Mouse (Mus musculus): Measurements from ENCODE around the gene Ostm1. TPM values are rescaled to one million over a fixed set of nuclear protein-coding genes. Genes with fewer than 3 reads are reported as not detected.

Gene Ostm1
- polyA plus RNA-seq, 1 experiment from 2014 or later, result 8.4 TPM

DNA sequence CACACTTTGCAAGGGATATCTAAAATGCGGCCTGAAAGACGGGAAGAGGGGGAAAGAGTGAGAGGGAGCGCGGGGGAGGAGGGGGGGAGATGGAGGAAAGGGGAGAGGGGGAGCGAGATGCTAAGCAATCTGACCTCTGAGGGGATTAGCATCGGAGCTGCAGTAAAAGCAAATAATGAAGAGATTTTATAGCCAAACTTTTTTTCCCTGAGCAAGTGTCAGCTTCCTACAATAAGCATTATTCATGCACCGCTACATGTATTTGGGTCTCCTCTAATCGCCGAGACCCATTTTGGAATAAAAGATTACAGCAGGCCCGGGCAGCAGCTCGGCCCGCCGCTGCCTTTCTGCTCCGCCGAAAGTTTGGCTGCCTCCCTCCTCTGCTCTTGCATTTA is 5.3 kb upstream of the Ostm1 start:
- under 1% methylated on average over 15 of the region's 15 CpGs for WGBS
- no peak overlapping the region for H3K27ac ChIP-seq

DNA sequence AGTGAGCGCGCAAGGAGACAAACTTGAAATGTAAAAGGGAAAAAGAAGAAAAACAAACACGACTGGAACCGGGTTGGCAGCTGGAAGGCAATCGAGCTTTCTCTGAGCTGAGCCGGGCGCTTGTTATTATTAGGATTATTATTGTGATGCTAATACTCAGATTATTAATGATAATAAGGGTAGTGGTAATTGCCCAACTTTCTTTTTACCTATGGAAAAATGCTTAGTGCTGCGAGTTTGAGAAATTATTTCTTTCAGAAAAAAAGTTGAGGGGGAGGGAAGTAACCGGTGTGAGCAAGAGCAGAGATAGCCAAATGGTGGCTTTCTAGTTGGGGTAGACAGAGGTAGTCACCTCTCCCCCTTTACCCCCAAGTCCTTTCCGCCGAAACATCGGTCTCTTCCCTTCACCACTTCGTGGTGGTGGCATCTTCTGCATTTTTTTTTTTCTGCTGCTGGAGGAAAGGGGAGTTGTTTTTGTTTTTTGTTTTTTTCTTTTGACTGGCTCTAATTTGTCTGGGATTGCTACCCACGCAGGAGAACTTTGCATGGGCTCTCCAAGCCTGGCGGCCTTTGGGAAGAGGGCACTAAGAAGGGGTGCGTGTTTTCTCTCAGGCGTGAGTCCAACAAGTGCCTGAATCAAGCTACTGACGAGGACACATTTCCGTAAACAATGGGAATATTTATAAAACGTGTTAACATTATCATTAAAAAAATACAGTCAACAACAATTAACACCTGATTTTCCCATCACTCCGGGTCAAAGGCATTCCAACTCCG is 4.7 kb upstream of the Ostm1 start:
- Histone ChIP-seq H3K36me3 (no peaks in the 10 kb centered on the region), H3K27me3 (ENCODE audit: low read depth, poor library complexity, severe bottlenecking) (peaks cover 100% of the 10 kb centered on the region), H3K4me1 (peaks cover 38% of the 10 kb centered on the region), H3K9me3 (replicated peaks) (no peaks in the 10 kb centered on the region), H3K27ac (no peak overlapping the region), H3K4me3 (no peak overlapping the region)
- WGBS, result under 1% methylated on average over 22 of the region's 22 CpGs
- no peak for DNase-seq (ENCODE audit: low spot score)

More for the DNA sequence above, 5.3 kb upstream of the Ostm1 start:
- no peaks in the 10 kb centered on the region for H3K9me3 ChIP-seq (replicated peaks)
- peaks cover 33% of the 10 kb centered on the region for H3K4me1 ChIP-seq
- DNase-seq (ENCODE audit: low spot score), result no peak
- H3K27me3 ChIP-seq (ENCODE audit: low read depth, poor library complexity, severe bottlenecking), result peaks cover 100% of the 10 kb centered on the region
- H3K36me3 ChIP-seq, result no peaks in the 10 kb centered on the region
- H3K4me3 ChIP-seq, result no peak overlapping the region

DNA sequence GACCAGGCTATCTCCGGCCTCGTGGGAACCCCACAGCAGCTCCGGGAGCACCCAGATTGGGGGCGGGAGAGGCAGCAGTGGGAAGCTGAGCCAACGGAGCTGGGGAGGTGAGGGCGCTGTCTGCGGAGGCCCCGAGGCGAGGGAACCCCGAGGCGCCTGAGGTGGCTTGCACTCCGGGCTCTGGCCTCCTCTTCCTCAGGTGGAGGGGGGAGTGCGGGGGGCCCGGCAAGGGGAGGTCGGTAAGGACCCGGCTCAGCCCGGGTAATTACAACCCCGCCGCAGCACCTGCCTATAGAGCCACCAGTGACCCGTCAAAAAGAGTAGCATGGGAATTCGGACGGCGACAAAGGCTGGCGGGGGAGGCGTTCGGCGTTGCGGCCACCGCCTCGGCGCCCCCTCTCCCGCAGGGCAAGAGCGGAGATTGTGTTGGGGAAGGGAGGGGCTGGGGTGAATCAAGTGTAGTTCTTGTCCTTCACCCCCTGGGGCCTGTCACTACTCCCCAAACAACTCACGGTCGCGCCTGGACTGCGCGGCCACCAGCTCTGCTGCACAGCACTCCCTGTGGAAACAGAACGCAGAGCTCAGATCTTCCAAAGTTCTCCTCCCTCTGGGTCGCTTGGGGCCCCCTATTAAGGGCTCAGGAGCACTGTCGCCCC is 4.0 kb upstream of the Ostm1 start:
- under 1% methylated on average over 41 of the region's 41 CpGs for WGBS
- H3K27me3 ChIP-seq (ENCODE audit: low read depth, poor library complexity, severe bottlenecking), result peaks cover 100% of the 10 kb centered on the region
- peaks cover 45% of the 10 kb centered on the region for H3K4me1 ChIP-seq
- no peaks in the 10 kb centered on the region for H3K9me3 ChIP-seq (replicated peaks)
- DNase-seq (ENCODE audit: low spot score), result no peak
- no peaks in the 10 kb centered on the region for H3K36me3 ChIP-seq
- H3K27ac ChIP-seq, result no peak overlapping the region
- H3K4me3 ChIP-seq, result peak overlapping the region; percentile 13; the same call in 1 of the 2 replicates

DNA sequence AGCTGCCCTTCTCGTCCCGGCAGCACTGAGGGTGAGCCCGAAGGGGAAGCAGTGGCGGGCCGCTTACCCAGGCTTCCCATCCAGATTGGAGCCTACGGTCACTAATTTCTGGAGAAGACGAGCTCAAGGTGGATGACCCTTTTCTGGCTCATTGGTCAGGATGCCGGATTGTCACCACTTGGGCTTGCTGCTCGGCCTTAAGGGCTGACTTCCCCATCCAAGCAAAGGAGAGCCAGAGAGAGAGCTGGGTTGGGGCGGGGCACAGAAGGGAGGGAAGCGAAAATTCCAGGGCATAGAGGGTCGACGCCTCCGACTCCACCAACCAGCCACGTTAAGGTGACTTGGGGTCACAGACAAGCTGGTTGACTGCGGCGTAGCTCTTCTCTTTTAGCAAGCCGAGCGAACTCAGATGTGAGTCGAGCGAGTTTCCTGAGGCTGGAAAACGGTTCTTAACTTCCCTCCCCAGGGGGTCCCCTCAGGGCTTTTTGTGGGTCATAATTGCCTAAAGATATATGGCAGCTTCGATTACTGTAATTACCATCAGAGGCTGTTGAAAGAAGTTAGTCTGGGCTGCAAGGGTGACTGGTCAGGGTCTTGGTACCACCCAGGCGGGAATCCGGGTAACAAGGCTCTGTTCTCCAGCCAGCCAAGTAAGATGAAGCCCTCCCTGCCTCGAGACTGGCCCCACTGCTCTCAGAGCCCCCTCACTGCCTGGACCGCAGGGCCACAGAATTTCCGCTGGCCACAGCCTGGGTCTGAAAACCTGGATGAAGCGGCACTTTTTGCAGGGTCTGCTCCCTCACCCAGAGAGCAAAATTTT is 3.3 kb upstream of the Ostm1 start:
- Histone ChIP-seq H3K4me1 (peaks cover 46% of the 10 kb centered on the region), H3K9me3 (replicated peaks) (no peaks in the 10 kb centered on the region), H3K27me3 (ENCODE audit: low read depth, poor library complexity, severe bottlenecking) (peaks cover 100% of the 10 kb centered on the region), H3K36me3 (no peaks in the 10 kb centered on the region), H3K4me3 (peak overlapping the region; percentile 13; the same call in 1 of the 2 replicates), H3K27ac (no peak overlapping the region)
- DNase-seq (ENCODE audit: low spot score), result no peak
- WGBS, result under 1% methylated on average over 29 of the region's 29 CpGs

DNA sequence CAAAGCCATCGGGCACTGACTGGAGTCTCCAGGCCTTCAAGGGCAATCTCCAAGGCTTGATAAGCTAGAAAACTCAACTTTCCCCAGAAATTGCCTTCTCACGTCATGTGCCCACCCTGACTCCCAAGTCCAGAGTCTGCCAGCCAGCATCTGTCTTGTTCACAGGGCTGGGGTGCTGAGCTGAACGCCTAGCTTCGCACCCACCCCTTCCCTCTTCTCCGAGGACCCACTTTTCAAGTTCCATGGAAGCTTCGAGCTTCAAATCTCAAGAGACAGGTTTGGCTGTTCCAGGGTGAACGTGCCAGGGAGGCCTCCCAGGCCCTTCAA is 2.7 kb upstream of the Ostm1 start:
- 5% methylated on average over 7 of the region's 7 CpGs for WGBS
- Histone ChIP-seq H3K9me3 (replicated peaks) (no peaks in the 10 kb centered on the region), H3K27me3 (ENCODE audit: low read depth, poor library complexity, severe bottlenecking) (peaks cover 100% of the 10 kb centered on the region), H3K4me3 (no peak overlapping the region), H3K4me1 (peaks cover 46% of the 10 kb centered on the region), H3K36me3 (no peaks in the 10 kb centered on the region), H3K27ac (no peak overlapping the region)
- DNase-seq (ENCODE audit: low spot score), result no peak

DNA sequence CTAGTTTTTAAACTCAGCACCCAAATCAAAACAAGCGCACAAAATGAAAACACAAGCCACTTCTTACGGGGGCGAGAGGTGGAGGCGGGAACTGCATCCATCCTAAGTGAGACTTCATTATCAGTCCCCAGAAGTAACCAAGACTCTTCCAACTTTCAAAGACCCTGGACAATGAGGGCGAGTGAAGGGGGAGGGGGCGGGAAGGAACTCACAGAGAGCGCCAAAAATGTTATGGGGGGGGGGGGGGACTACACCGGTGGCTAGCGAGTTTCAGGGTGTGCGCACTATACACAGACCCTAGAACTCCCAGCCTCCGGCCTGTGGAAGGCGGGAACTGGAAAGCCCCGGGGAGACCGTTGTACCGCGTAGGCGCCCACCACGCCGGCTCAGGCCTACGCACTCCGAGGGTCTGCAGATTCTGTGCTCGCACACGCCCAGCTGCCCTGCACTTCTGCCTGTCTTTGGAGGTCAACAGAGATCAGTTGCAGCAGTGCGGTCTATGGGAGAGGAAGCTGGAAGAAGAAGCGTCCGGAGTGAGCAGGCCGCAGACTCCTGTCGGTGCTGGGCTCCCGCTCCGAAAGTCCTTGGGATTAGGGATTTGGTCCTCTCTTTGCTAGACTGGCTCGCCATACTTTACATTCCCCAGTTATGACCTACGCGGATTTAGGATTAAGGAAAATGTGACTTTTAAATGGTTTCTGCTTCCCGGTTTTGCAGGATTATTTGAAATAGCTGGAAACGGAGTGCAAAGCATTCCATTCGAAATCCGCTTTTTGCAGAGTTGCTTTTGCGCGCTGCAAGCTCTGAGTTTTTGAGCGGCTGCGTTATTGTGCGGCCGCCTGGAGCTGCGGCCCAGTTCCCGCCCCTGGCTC is 1.7 kb upstream of the Ostm1 start:
- under 1% methylated on average over 45 of the region's 45 CpGs for WGBS
- DNase-seq (ENCODE audit: low spot score), result no peak
- Histone ChIP-seq H3K36me3 (no peaks in the 10 kb centered on the region), H3K4me1 (peaks cover 46% of the 10 kb centered on the region), H3K9me3 (replicated peaks) (0 out of 2 replicates have a peak, but pooled peaks cover 4% of the 10 kb centered on the region), H3K27ac (no peak overlapping the region), H3K27me3 (ENCODE audit: low read depth, poor library complexity, severe bottlenecking) (peaks cover 100% of the 10 kb centered on the region), H3K4me3 (no peak overlapping the region)

DNA sequence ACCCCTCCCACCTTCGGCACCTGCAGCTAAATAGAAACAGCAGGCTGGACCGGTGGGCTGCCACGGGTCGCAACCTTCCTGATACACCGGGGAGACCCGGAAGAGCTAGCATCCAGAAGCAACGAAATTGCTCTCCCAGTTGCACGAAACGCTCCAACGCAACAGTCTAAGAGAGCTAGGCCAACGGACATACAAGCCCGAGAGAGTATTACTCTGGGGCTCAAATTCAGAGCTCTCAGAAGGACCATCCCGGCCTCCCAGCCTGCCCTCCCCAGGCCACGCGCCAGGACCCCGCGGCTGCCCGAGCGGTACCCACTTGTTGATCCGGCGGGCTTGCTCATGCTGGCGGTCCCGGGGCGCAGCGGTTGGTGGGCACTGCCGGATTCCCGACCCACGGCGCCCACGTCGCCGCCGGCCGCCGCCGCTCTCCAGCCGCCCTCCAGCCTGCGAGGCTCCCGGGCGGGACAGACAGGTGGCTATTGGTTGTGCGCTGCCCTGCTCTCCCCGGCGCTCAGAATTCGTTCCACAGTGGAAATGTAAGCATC is 984 bp upstream of the Ostm1 start:
- Histone ChIP-seq H3K4me1 (peaks cover 46% of the 10 kb centered on the region), H3K27ac (no peak overlapping the region), H3K4me3 (no peak overlapping the region), H3K9me3 (replicated peaks) (0 out of 2 replicates have a peak, but pooled peaks cover 4% of the 10 kb centered on the region), H3K36me3 (no peaks in the 10 kb centered on the region), H3K27me3 (ENCODE audit: low read depth, poor library complexity, severe bottlenecking) (peaks cover 100% of the 10 kb centered on the region)
- WGBS, result under 1% methylated on average over 44 of the region's 44 CpGs
- DNase-seq (ENCODE audit: low spot score), result no peak

DNA sequence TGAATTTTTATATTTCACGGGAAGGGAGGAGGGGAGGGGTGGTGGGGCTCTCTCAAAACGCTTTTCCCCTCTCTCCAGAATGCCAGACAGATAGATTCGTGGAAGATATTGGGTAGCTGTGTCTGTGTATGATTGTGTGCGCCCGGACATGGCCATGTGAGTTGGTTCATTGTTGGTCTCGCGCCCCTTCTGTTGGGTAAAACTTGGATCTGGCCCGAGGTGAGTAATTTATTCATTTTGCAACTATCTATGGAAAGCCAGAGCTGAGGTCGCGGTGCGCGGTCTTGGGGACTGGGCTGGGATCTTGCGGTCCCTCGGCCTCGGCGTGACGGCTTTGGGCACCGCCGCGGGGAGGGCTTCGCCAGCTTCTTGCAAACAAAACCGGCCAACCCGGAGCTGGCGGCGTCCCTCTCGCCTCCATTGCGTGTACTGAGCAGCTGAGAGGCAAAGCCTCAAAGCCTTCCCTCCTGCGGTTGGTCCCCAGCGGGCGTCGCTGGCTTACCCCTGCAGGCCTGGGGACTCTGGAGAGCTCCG is 347 bp downstream of the Ostm1 start:
- Histone ChIP-seq H3K27ac (no peak overlapping the region), H3K27me3 (ENCODE audit: low read depth, poor library complexity, severe bottlenecking) (peaks cover 100% of the 10 kb centered on the region), H3K9me3 (replicated peaks) (0 out of 2 replicates have a peak, but pooled peaks cover 4% of the 10 kb centered on the region), H3K36me3 (no peaks in the 10 kb centered on the region), H3K4me1 (peaks cover 46% of the 10 kb centered on the region), H3K4me3 (peak overlapping the region; percentile 28)
- DNase-seq (ENCODE audit: low spot score), result no peak
- under 1% methylated on average over 32 of the region's 32 CpGs for WGBS

DNA sequence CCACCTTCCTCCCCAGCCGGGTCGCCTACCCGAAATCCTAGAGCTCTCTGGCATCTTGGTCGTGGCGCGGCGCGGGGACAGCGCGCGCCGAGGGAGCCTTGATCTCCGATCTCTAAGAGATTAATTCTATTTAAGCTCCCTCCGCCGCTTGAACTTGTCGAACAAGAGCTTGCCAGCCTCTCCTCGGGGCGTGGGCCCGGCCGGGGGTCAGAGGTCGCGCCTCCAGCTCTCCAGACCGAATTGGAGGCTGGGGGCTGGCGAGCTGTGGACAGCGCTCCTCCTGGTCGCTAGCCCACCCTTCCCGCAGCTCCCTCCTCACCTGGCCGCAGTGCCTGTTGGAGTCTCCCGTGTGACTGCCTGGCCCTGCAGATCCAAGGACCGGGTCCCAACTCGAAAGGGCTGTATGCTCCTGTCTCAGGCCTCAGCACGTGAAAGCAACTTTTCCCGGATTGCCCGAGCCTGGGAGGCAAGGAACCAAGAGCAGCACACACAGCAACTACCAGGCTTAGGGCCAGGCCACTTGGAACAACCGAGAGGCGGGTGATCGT is 888 bp downstream of the Ostm1 start:
- no peak for DNase-seq (ENCODE audit: low spot score)
- H3K27me3 ChIP-seq (ENCODE audit: low read depth, poor library complexity, severe bottlenecking), result peaks cover 100% of the 10 kb centered on the region
- H3K9me3 ChIP-seq (replicated peaks), result 0 out of 2 replicates have a peak, but pooled peaks cover 4% of the 10 kb centered on the region
- no peaks in the 10 kb centered on the region for H3K36me3 ChIP-seq
- H3K4me1 ChIP-seq, result peaks cover 43% of the 10 kb centered on the region
- no peak overlapping the region for H3K27ac ChIP-seq
- peak overlapping the region; percentile 28 for H3K4me3 ChIP-seq
- under 1% methylated on average over 37 of the region's 37 CpGs for WGBS

DNA sequence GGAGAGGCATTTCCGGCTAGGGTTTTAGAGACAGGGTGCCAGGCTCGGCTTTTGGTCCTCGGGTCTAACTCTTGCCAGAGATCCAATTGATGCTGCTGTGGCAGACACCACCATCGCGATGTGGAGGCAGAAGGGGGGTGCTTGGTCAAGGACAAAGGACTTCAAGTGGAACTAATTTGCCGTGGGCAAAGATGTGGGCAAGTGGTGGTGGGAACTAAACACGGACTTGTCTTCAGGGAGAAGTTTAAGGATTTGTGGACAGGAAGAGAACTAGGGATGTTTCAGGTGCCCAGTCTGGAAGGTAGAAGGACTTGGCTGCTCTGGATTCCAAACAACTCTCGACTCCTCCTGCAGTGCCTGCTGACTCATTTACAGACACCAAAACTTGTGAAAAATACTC is 1.5 kb downstream of the Ostm1 start:
- peaks cover 37% of the 10 kb centered on the region for H3K4me1 ChIP-seq
- no peak overlapping the region for H3K27ac ChIP-seq
- no peak for DNase-seq (ENCODE audit: low spot score)
- H3K36me3 ChIP-seq, result no peaks in the 10 kb centered on the region
- WGBS, result 2% methylated on average over 8 of the region's 8 CpGs
- 0 out of 2 replicates have a peak, but pooled peaks cover 4% of the 10 kb centered on the region for H3K9me3 ChIP-seq (replicated peaks)
- no peak overlapping the region for H3K4me3 ChIP-seq
- H3K27me3 ChIP-seq (ENCODE audit: low read depth, poor library complexity, severe bottlenecking), result peaks cover 100% of the 10 kb centered on the region

DNA sequence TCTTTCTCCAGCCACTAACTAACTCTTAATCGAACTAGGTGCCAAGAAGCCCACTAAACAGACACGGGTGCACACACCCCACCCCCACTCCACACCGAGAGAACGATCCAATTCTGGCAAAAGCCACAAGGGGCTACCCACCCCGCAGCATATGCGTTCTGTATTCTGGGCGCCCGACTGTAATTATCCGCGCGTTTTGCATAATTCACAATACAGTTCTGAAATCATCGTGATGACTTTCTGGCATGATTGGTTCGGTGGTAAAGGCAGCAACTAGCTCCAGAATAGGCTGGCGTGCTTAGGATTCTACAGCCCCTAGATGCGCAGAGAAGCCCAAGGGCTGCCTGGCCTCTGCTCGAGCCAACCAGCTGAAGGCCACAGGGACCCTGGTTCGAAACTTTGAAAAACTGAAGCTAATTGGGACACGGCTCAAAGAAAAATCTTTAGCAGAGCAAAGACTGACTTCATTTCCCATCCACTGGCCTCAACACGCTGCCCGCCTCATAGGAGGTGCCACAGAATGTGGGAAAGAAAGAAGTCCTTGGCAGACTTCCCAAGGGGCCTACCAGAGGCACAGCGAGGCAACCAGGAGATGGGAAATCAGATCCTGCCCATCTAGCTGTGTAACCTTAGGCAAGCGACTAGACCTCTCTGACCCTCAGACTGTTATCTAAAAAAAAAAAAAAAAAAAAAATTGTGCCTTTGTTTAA is 2.1 kb downstream of the Ostm1 start:
- Histone ChIP-seq H3K4me3 (no peak overlapping the region), H3K36me3 (no peaks in the 10 kb centered on the region), H3K9me3 (replicated peaks) (0 out of 2 replicates have a peak, but pooled peaks cover 4% of the 10 kb centered on the region), H3K4me1 (peaks cover 31% of the 10 kb centered on the region), H3K27ac (no peak overlapping the region), H3K27me3 (ENCODE audit: low read depth, poor library complexity, severe bottlenecking) (peaks cover 100% of the 10 kb centered on the region)
- DNase-seq (ENCODE audit: low spot score), result no peak
- WGBS, result 2% methylated on average over 22 of the region's 22 CpGs
